Mouse (Mus musculus) thymus, adult 2 months (tissue): Measurements from ENCODE around the gene Fbxo31.

Source experiments
- CTCF ChIP-seq: fragments of 200-500 bp; IDR thresholded peaks from 2 replicates; pipeline ENCODE4 v1.5.1; 2012; ENCODE audit warnings: mild to moderate bottlenecking, control low read depth, low read length, moderate library complexity, borderline replicate concordance; ENCODE audit not compliant: control insufficient read depth, poor library complexity, insufficient read depth; ENCODE audit errors: extremely low read depth
- POLR2A ChIP-seq: fragments of 200-500 bp; IDR thresholded peaks from 2 replicates; pipeline ENCODE4 v1.6.1; 2012; ENCODE audit warnings: mild to moderate bottlenecking, low read length, control low read depth, moderate library complexity; ENCODE audit not compliant: control insufficient read depth, poor library complexity, insufficient read depth; ENCODE audit errors: extremely low read depth

DNA sequence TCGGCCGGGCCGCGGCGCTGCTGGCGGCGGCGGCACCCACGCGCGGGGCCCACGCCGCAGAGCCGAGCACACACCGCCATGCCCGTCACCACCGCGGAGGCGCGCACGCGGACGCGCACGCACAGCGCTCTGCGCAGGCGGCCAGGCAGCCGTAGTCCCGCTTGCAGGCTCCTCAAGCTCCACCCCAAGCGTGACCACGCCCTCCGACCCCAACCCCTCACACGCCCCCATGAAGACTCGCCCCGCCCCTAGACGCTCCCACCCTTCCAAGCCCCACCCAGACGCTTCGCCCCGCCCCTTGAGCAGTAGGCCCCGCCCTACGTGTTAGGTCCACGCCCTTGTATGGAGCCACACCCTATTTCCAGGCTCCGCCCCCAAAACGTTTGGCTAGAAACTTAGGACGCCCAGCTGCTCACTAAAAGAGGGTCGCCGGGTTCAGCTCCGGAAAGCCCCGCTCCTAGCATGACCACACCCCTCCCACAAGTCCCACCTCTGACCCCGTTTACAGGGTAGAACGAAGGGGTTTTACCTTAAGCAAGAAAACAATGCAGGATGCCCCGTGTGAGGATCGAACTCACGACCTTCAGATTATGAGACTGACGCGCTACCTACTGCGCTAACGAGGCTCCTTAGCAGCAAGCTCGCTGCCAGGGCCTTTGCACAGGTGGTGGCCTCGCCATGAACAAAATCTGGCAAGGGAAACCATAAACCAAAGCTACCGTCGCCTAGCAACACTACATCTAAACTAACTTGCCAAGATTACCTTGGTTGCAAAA is at the start of gene Fbxo31:
- TF ChIP-seq CTCF = no peak
- TF ChIP-seq POLR2A = no peak
